Mouse (Mus musculus) bone marrow macrophage, adult 2 months (primary cell): ENCODE results near the gene Sdr42e1.

Source experiments
- CTCF ChIP-seq: IDR thresholded peaks from 2 replicates; pipeline ENCODE4 v1.5.1; 2012; ENCODE audit warnings: low read depth, mild to moderate bottlenecking, low read length, moderate library complexity
- POLR2A ChIP-seq: IDR thresholded peaks from 2 replicates; pipeline ENCODE4 v1.6.1; 2012; ENCODE audit warnings: mild to moderate bottlenecking, low read depth, low read length, borderline replicate concordance

DNA sequence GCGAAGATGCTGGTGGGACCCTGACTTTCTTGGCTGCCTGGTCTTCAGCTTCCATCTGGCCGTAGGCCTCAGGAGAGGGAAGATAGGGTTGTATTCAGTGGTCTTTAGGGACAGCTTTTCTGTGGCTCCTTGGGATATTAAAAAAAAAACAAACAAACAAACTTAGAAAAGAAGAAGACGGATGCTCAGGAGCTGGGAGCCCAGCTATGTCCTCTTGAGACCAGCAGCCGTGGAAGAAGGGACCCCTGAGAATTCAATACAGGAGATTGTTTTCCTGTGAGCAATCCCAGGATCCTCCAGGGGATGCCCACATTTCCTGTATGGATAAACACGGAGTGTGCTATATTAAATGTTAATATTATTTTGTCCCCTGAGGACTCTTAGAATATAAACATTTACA lies 1.7 kb upstream of the Sdr42e1 start:
- TF ChIP-seq CTCF, result no peak
- TF ChIP-seq POLR2A, result no peak
